23 mouse cellular contexts compared by ENCODE assay signal in genomic region chr11:77693026-77693425, GRCm38 (mm10). TPM values are rescaled to one million over a fixed set of nuclear protein-coding genes. Genes with fewer than 3 reads are reported as not detected.
"Had no signal": no experiment of that assay in that cellular context is flagged by ENCODE, and none has a peak within 500 bp of the region (broad histone marks: within the 10 kb centered on the region; RNA-seq: fewer than 3 reads in every experiment).

No protein-coding gene starts in this region.

- H3K27me3 ChIP-seq: midbrain, embryonic 12.5 days; neural tube, embryonic 13.5 days; neural tube, embryonic 15.5 days had no signal

- H3K4me2 ChIP-seq: lung, embryonic 14.5 days; midbrain, embryonic 12.5 days; neural tube, embryonic 13.5 days; neural tube, embryonic 15.5 days had no signal

- H3K9me3 ChIP-seq: neural tube, embryonic 13.5 days; neural tube, embryonic 15.5 days had no signal

- DNase-seq: lung, adult 18-20 months; lung, embryonic 14.5 days; lung, postnatal 10 days; lung, postnatal 4 days; midbrain, embryonic 14.5 days; retina, postnatal 1 day; right cerebral cortex, adult 18-20 months; right cerebral cortex, postnatal 25 days; thymus, adult 18-20 months; thymus, postnatal 14 days; thymus, postnatal 36 days had no signal

- H3K4me3 ChIP-seq: midbrain, embryonic 10.5 days; midbrain, embryonic 12.5 days; myocyte; neural tube, embryonic 13.5 days; neural tube, embryonic 15.5 days had no signal

- H3K9ac ChIP-seq: lung, embryonic 14.5 days; midbrain, embryonic 12.5 days; neural tube, embryonic 13.5 days; neural tube, embryonic 15.5 days had no signal

- H3K27ac ChIP-seq: midbrain, embryonic 10.5 days; midbrain, embryonic 12.5 days; neural tube, embryonic 13.5 days; neural tube, embryonic 15.5 days had no signal

- ATAC-seq: midbrain, embryonic 16.5 days had no signal

RNA-seq across cellular contexts. Expression of gene Cryba1, which starts 32.1 kb away (rescaled TPM):
- total RNA-seq: megakaryocyte, adult 5-6 weeks; megakaryocyte-erythroid progenitor cell, adult 5-6 weeks had no signal
- polyA plus RNA-seq: lung, embryonic 14.5 days; lung, embryonic 16.5 days; myocyte; spleen, adult 2 months; stomach, embryonic 14.5 days; stomach, embryonic 16.5 days had no signal
